Mouse (Mus musculus) midbrain, embryonic 13.5 days (tissue): ENCODE results near the gene Tjp3. TPM values are rescaled to one million over a fixed set of nuclear protein-coding genes. Genes with fewer than 3 reads are reported as not detected.

ENCODE experiments used
- ATAC-seq: fragments of 200-750 bp; cut with Nextera tagmentation; 2 replicates; pipeline ENCODE4 v1.8.0; 2017; ENCODE audit warnings: mild to moderate bottlenecking, moderate TSS enrichment, moderate library complexity
- H3K27ac ChIP-seq: fragments of 300-500 bp; sonication (generic); 2 replicates; pipeline ENCODE4 v1.5.1; 2015; ENCODE audit warnings: inconsistent platforms, mild to moderate bottlenecking, moderate library complexity
- H3K27me3 ChIP-seq: fragments of 300-500 bp; sonication (generic); 2 replicates; pipeline ENCODE4 v1.6.1; 2015; ENCODE audit warnings: mild to moderate bottlenecking, inconsistent platforms
- H3K36me3 ChIP-seq: fragments of 300-500 bp; sonication (generic); 2 replicates; pipeline ENCODE4 v1.6.1; 2015; ENCODE audit warnings: mild to moderate bottlenecking, inconsistent platforms
- H3K4me1 ChIP-seq: fragments of 300-500 bp; sonication (generic); replicated peaks from 2 replicates; pipeline ENCODE4 v1.6.1; 2015; ENCODE audit warnings: inconsistent platforms
- H3K4me2 ChIP-seq: fragments of 300-500 bp; sonication (generic); replicated peaks from 2 replicates; pipeline ENCODE4 v1.6.1; 2015; ENCODE audit warnings: moderate library complexity, mild to moderate bottlenecking, inconsistent platforms
- H3K4me3 ChIP-seq: fragments of 300-500 bp; sonication (generic); replicated peaks from 2 replicates; pipeline ENCODE4 v1.5.1; 2015; ENCODE audit warnings: mild to moderate bottlenecking, inconsistent platforms
- H3K9ac ChIP-seq: fragments of 300-500 bp; sonication (generic); replicated peaks from 2 replicates; pipeline ENCODE4 v1.6.1; 2015; ENCODE audit warnings: mild to moderate bottlenecking, inconsistent platforms
- H3K9me3 ChIP-seq: fragments of 300-500 bp; sonication (generic); 2 replicates; pipeline ENCODE4 v1.6.1; 2016; ENCODE audit warnings: mild to moderate bottlenecking, inconsistent platforms
- WGBS: fragments of 180-500 bp; shearing (Covaris S2); methylation state at CpG from one replicate; pipeline ENCODE4 v1.1.7; 2015; 5-methylcytosine and 5-hydroxymethylcytosine counted together
- polyA plus RNA-seq: library from polyadenylated mRNA; unstranded; fragments of >200 nt; fragmentation: Nextera tagmentation; extraction: Ambion mirVana; gene quantifications from 2 replicates; pipeline ENCODE4 v1.2.1, GENCODE M21; 2015

Gene Tjp3
- polyA plus RNA-seq, 1 experiment from 2014 or later = 5.5 TPM

DNA sequence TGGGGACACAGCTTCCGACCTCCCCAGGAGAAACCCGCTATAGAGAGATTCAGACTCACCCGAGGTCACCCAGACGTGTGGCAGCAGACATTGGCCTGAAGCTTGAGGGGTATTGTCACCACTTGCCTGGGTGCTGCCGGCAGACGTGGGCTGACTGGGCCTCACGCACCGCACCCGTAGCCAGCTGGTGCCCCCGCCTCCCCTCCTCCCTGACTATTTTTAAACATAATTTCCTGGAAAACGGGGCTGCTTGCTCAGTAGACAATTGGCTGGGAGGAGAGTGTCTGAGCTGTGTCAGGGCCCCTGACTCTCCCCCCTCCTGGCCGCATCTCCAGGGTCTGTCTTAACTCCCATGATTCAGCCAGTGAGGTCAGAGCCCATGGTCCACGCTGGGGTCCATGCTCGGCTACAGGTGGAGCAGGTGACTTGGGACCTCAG lies 11.4 kb upstream of the Tjp3 start:
- Histone ChIP-seq H3K9ac (no peak overlapping the region), H3K4me2 (no peak overlapping the region), H3K4me3 (no peak overlapping the region), H3K36me3 (peaks cover 23% of the 10 kb centered on the region), H3K4me1 (peaks cover 39% of the 10 kb centered on the region), H3K9me3 (no peaks in the 10 kb centered on the region), H3K27me3 (no peaks in the 10 kb centered on the region), H3K27ac (0 out of 2 replicates have a peak overlapping the region, but pooled peaks have one; percentile 19)
- no peak for ATAC-seq
- 77% methylated on average over 14 of the region's 14 CpGs for WGBS

DNA sequence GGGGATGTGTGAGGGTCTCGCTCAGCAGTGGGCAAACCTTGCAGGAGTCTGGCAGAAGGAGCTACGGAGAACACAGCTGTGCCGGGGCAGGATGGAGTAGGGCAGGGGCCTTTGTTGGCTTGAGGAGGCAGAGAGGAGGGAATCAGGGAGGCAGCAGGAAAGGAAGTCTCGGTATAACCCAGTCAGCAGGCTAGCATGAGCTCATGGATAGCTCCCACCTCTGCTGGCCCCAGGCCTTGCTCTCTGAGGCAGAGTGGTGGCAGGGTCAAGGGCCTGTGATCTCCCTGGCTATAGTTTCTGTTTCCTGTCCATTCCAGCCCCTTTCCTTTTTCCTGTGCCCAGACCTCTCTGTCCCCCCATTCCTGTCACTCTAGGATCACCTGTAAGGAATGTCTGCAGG lies 10.9 kb upstream of the Tjp3 start:
- no peak for ATAC-seq
- no peaks in the 10 kb centered on the region for H3K9me3 ChIP-seq
- H3K4me2 ChIP-seq = no peak overlapping the region
- H3K27ac ChIP-seq = 0 out of 2 replicates have a peak overlapping the region, but pooled peaks have one; percentile 19
- no peak overlapping the region for H3K4me3 ChIP-seq
- H3K36me3 ChIP-seq = peaks cover 18% of the 10 kb centered on the region
- no peak overlapping the region for H3K9ac ChIP-seq
- WGBS = 66% methylated on average over 4 of the region's 4 CpGs
- peaks cover 39% of the 10 kb centered on the region for H3K4me1 ChIP-seq
- no peaks in the 10 kb centered on the region for H3K27me3 ChIP-seq

DNA sequence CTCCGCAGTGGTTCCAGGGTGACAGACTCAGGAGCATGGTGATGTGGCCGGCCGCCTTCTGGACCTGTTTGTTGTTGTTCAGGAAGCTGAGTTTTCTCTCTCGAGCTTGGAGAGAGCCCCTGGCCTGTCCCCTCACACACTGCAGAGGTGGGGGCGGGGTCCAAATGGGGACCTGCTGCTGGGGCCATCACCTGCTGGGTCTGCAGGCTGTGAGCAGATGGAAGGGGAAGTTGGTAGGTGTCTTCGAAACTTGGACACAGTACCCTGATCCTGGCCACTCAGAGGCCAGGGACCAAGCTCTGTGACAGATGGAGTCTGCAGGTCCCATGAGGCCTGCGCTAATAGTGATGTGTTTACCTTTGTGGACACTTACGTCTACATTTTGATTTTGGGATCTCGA lies 9.9 kb upstream of the Tjp3 start:
- Histone ChIP-seq H3K27ac (no peak overlapping the region), H3K36me3 (peaks cover 12% of the 10 kb centered on the region), H3K4me2 (no peak overlapping the region), H3K27me3 (no peaks in the 10 kb centered on the region), H3K9ac (no peak overlapping the region), H3K4me1 (peaks cover 42% of the 10 kb centered on the region), H3K9me3 (no peaks in the 10 kb centered on the region), H3K4me3 (no peak overlapping the region)
- ATAC-seq = no peak
- 87% methylated on average over 9 of the region's 9 CpGs for WGBS

DNA sequence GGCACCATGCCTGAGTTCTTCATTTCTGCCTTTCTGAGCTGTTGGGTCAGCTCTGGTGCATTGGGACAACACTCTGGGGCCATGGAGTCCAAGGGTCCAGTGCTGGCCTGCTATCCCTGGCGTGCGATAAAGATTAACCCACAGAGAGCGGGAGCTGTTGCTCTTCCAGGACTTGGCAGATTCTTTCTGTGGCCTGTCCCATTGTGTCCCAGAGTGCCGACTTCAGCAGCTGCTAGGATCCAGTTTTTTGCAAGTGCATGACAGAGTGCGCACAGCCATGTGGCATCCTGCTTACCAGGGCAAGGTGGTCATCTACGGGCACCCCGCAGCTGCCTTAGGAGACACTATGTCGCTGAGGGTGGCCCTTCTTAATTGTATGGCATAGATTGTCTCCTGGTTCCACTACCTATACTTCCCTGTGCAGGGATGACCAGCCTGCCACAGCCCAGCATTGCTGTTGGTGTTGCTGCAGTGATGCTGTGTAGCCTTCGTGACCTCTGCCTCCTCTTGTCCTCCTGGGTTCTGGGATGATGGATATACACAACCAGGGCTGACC lies 9.0 kb upstream of the Tjp3 start:
- Histone ChIP-seq H3K36me3 (peaks cover 5% of the 10 kb centered on the region), H3K4me2 (no peak overlapping the region), H3K4me3 (no peak overlapping the region), H3K9me3 (no peaks in the 10 kb centered on the region), H3K27me3 (no peaks in the 10 kb centered on the region), H3K27ac (no peak overlapping the region), H3K4me1 (peaks cover 51% of the 10 kb centered on the region), H3K9ac (0 out of 2 replicates have a peak overlapping the region, but pooled peaks have one; percentile 19)
- no peak for ATAC-seq
- 87% methylated on average over 9 of the region's 9 CpGs for WGBS

DNA sequence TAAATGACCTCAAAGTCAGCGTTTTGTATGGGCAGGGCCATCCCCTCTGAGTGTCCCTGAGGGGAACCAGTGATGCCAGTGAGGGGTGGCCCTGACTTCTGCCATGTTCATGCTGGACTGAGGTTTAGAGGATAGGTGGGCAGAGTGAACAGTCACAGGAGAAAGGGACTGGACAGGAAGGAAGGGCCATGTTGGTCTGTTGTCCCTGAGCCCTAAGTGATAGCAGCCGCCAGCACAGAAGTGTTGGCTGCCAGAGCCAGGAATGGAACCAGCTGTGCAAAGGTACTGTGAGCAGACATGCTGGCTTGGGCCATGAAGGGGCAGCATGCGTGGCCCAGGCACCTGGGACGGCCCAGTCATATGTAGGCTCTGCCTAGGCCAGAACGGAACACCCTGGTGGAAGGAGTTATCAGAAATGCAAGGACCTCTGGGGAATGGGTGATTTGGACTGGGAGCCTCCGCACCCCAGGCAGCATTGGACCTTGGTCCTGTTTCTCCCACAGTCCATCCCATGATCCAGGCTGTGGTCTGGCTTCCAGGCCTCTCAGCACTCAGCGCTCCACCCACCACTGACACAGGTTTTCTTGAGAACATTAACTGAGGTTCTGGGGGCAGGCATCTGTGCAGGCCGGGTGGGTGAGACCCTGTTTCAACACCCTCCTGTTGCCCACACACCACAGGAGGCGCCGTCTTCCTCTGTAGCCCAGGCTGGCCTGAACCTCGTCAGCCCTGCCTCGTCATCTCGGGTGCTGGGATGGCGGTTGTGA lies 8.4 kb upstream of the Tjp3 start:
- 0 out of 2 replicates have a peak overlapping the region, but pooled peaks have one; percentile 30 for H3K9ac ChIP-seq
- peaks cover 5% of the 10 kb centered on the region for H3K36me3 ChIP-seq
- no peaks in the 10 kb centered on the region for H3K27me3 ChIP-seq
- ATAC-seq = no peak
- no peak overlapping the region for H3K4me2 ChIP-seq
- H3K27ac ChIP-seq = no peak overlapping the region
- H3K4me3 ChIP-seq = no peak overlapping the region
- no peaks in the 10 kb centered on the region for H3K9me3 ChIP-seq
- 94% methylated on average over 14 of the region's 14 CpGs for WGBS
- peaks cover 58% of the 10 kb centered on the region for H3K4me1 ChIP-seq

DNA sequence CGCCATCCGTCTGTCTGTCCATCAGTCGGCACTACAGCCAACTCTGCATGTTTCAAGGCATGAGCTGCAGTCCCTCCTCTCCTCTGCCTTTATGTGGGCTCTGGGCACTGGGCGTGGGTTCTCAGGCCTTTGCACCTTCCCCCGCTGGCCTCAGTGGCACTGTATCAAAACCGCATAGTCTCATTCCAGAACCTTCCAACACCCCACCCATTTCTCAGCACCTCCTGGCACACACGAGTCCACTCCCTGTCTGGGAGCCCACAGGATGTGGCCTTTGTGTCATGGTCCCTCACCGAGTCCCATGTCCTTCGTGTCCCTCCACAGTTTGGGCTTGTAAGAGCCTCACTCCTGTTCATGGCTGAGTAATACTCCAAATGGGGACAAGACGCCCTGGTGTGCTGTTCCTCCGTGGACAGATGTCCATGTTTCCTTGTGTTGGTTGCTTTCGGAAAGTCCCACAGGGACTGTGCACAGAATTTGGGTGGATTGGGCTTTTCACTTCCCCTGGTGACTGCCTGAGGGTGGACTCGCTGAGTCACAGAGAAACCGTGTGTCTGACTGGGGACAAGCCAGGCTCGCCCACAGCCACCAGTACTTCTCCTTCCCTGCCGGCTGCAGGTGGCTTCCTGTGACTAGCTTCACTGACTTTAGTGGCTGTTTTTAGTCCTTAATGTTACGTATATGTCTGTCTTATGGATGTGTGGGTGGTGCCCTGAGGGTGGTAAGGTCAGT lies 7.2 kb upstream of the Tjp3 start:
- no peaks in the 10 kb centered on the region for H3K9me3 ChIP-seq
- 95% methylated on average over 17 of the region's 17 CpGs for WGBS
- ATAC-seq = no peak
- H3K9ac ChIP-seq = no peak overlapping the region
- H3K27ac ChIP-seq = no peak overlapping the region
- no peak overlapping the region for H3K4me2 ChIP-seq
- H3K4me1 ChIP-seq = peaks cover 61% of the 10 kb centered on the region
- H3K4me3 ChIP-seq = no peak overlapping the region
- no peaks in the 10 kb centered on the region for H3K27me3 ChIP-seq
- peaks cover 5% of the 10 kb centered on the region for H3K36me3 ChIP-seq

DNA sequence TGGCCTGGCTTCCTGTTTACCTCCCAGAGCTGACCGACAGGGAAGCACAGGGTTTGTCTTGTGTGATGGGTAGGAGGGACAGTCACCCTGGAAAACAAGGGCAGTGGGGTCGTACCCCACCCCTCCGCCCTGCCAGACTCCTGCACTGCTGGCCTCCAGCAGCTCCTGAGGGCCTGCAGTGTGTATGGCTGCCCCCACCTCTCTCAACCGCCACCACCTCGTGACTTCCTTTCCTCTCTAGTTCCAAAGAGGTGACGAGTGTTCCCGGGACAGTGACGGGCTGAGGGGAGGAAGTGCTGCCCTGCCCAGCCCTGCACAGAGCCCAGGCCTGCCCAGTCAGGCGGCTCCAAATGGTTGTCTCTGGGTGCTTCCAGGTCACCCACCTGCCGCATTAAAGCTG lies 6.5 kb upstream of the Tjp3 start:
- Histone ChIP-seq H3K4me2 (no peak overlapping the region), H3K9me3 (no peaks in the 10 kb centered on the region), H3K27ac (no peak overlapping the region), H3K36me3 (peaks cover 5% of the 10 kb centered on the region), H3K4me3 (no peak overlapping the region), H3K9ac (no peak overlapping the region), H3K4me1 (peaks cover 55% of the 10 kb centered on the region), H3K27me3 (no peaks in the 10 kb centered on the region)
- 77% methylated on average over 10 of the region's 10 CpGs for WGBS
- ATAC-seq = no peak

DNA sequence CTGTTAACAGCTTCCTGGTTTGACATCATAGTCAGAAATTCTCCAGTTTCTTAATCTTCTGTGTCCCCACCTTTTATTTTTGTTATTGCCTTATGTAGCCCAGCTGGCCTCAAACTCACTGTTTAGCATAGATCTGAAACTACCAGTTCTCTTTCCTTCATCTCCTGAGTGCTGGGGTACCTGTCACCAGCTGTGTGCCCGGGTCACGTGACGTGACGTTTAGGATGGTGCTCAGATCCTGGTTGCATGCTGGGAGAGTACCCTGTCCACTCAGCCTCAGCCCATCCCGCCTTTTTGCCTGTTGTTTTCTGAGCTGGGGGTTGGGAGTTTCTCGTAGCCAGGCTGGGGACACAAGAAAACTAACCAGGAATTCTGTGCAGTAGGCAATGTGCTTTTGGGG lies 5.9 kb upstream of the Tjp3 start:
- no peak overlapping the region for H3K27ac ChIP-seq
- peaks cover 5% of the 10 kb centered on the region for H3K36me3 ChIP-seq
- no peak overlapping the region for H3K4me2 ChIP-seq
- H3K4me1 ChIP-seq = peaks cover 49% of the 10 kb centered on the region
- H3K27me3 ChIP-seq = no peaks in the 10 kb centered on the region
- ATAC-seq = no peak
- H3K9ac ChIP-seq = no peak overlapping the region
- H3K4me3 ChIP-seq = no peak overlapping the region
- H3K9me3 ChIP-seq = no peaks in the 10 kb centered on the region
- WGBS = 87% methylated on average over 6 of the region's 6 CpGs

DNA sequence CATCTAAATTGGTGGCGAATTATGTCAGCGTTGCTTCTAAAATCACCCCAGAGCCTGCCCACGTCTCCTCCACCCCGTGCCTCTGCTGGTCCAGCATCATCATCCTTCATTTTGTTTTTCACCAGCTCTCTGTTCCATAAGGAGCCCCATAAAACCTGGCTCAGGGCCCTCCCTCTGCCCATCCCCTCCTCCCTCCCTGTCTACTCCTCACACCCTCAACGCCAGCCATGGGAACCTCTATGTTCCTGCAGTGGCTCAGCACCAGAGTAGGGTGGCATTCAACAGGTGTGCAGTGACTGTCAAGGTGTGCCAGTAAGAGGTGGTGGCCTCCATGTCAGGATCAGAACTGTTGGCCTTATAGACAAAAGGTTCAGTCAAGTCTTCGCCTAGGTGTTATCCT lies 3.8 kb upstream of the Tjp3 start:
- no peak overlapping the region for H3K9ac ChIP-seq
- no peaks in the 10 kb centered on the region for H3K9me3 ChIP-seq
- ATAC-seq = no peak
- H3K4me2 ChIP-seq = 0 out of 2 replicates have a peak overlapping the region, but pooled peaks have one; percentile 93
- H3K27me3 ChIP-seq = peaks cover 14% of the 10 kb centered on the region
- WGBS = 90% methylated on average over 6 of the region's 6 CpGs
- 0 out of 2 replicates have a peak overlapping the region, but pooled peaks have one; percentile 2 for H3K4me3 ChIP-seq
- H3K36me3 ChIP-seq = peaks cover 5% of the 10 kb centered on the region; the same call in 1 of the 2 replicates
- H3K4me1 ChIP-seq = peaks cover 44% of the 10 kb centered on the region
- H3K27ac ChIP-seq = no peak overlapping the region

DNA sequence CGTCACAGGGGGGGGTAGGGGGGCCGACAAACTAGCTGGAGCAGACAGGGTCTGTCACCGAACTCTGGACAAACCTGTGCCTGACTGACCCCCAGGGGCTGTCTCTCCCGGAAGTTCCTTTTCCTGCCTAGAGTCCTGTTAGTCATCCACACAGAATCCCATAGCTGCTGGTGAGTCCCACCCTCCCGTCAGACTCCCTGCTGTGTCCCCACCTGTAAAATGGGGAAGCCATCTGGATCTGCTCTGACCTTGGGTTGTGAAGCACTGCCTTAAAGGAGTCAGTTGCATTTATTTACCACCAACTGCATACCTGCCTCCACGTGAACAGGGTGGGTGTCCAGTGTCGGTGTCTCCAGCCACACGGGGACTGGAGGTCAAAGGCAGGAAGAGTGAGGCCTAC lies 3.1 kb upstream of the Tjp3 start:
- no peak for ATAC-seq
- Histone ChIP-seq H3K4me1 (peaks cover 42% of the 10 kb centered on the region), H3K36me3 (peaks cover 5% of the 10 kb centered on the region; the same call in 1 of the 2 replicates), H3K9ac (peak overlapping the region; percentile 93), H3K27ac (no peak overlapping the region), H3K4me2 (peak overlapping the region; percentile 93), H3K27me3 (peaks cover 22% of the 10 kb centered on the region), H3K4me3 (peak overlapping the region; percentile 87), H3K9me3 (no peaks in the 10 kb centered on the region)
- 66% methylated on average over 8 of the region's 8 CpGs for WGBS

DNA sequence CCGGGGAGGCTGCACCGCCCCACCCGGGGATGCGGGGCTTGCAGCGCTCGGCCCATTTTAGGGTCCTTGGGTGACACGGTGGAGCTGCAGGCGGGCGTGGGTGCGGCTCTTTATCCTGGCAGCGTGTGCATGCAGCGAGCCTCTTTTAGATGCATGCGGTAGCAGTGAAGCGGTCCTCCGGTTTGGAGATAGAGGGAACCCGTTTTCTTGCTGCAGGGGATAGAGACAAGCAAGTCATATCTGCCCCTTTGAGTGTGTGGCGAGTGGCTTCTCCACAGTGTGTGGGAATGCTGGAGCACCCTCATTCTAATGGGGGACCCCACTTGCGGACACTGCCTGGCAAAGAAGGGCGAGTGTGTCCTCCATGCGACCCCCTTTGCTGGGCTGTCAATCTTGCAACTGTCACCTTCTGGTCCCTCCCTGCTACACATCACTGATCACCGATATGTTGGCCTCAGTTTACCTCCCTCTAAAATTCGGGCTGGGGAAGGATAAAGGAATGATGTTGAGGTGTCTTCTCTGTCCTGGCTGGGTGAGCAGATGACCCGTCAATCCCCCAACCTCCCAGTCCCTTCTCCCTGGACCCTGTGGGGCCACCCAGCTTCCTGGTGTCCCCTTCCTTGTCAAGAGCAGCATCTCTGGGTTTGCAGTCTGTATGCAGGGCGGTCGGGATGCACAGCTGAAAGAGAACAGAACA lies 2.1 kb upstream of the Tjp3 start:
- Histone ChIP-seq H3K27me3 (peaks cover 23% of the 10 kb centered on the region), H3K27ac (peak overlapping the region; percentile 91), H3K4me2 (peak overlapping the region; percentile 93), H3K9ac (peak overlapping the region; percentile 93), H3K36me3 (peaks cover 5% of the 10 kb centered on the region; the same call in 1 of the 2 replicates), H3K4me1 (peaks cover 42% of the 10 kb centered on the region), H3K4me3 (peak overlapping the region; percentile 87), H3K9me3 (no peaks in the 10 kb centered on the region)
- no peak; the same call in 1 of the 2 replicates for ATAC-seq
- WGBS = 4% methylated on average over 24 of the region's 25 CpGs
